Mouse (Mus musculus) right cerebral cortex, adult 18-20 months (tissue): ENCODE measurements around the gene Tex48.
A peak's percentile ranks its signal among the peaks of the same experiment; 100 is the strongest.

Experiments used
- DNase-seq: peaks from one replicate; pipeline ENCODE4 v3.0.0; 2022; ENCODE audit warnings: mixed read lengths

Gene Tex48

GRCm38 (mm10) chr4:63594459-63595110 is 27.6 kb downstream of the Tex48 start:
- DNase-seq, result no peak

GRCm38 (mm10) chr4:63590538-63590937 is 31.7 kb downstream of the Tex48 start:
- no peak for DNase-seq

GRCm38 (mm10) chr4:63589987-63590386 is 32.2 kb downstream of the Tex48 start:
- no peak for DNase-seq

GRCm38 (mm10) chr4:63586240-63586639 is 36.0 kb downstream of the Tex48 start:
- no peak for DNase-seq

- no peak for DNase-seq
Observed at GRCm38 (mm10) chr4:63585216-63585615, 37.0 kb downstream of the Tex48 start.

GRCm38 (mm10) chr4:63582580-63582979 is 39.6 kb downstream of the Tex48 start:
- DNase-seq, result no peak

GRCm38 (mm10) chr4:63580078-63580477 is 42.1 kb downstream of the Tex48 start:
- DNase-seq, result no peak

GRCm38 (mm10) chr4:63579649-63580048 is 42.6 kb downstream of the Tex48 start:
- DNase-seq, result no peak

- DNase-seq, result no peak
Observed at GRCm38 (mm10) chr4:63572621-63573020, 49.6 kb downstream of the Tex48 start.

- DNase-seq, result no peak
Observed at GRCm38 (mm10) chr4:63570208-63570781, 51.9 kb downstream of the Tex48 start.

- DNase-seq, result no peak
Observed at GRCm38 (mm10) chr4:63569322-63569721, 52.9 kb downstream of the Tex48 start.

GRCm38 (mm10) chr4:63567712-63568390 is 54.4 kb downstream of the Tex48 start:
- DNase-seq, result no peak

GRCm38 (mm10) chr4:63562742-63563141 is 59.5 kb downstream of the Tex48 start:
- no peak for DNase-seq

GRCm38 (mm10) chr4:63561861-63562675 is 60.2 kb downstream of the Tex48 start:
- DNase-seq, result no peak

GRCm38 (mm10) chr4:63560079-63560478 is 62.1 kb downstream of the Tex48 start:
- DNase-seq, result no peak

- DNase-seq, result no peak
Observed at GRCm38 (mm10) chr4:63559127-63559697, 63.0 kb downstream of the Tex48 start.

- DNase-seq, result peak; percentile 69
Observed at GRCm38 (mm10) chr4:63558407-63559081, 63.7 kb downstream of the Tex48 start, which contains the start of gene Tmem268. Gene Tmem268 (plus strand): TSS chr4:63558781.

- DNase-seq, result no peak
Observed at GRCm38 (mm10) chr4:63557124-63558059, 64.8 kb downstream of the Tex48 start.
